Mouse (Mus musculus) liver, embryonic 12.5 days (tissue): Measurements from ENCODE around the gene A030003K21Rik. TPM values are rescaled to one million over a fixed set of nuclear protein-coding genes. Genes with fewer than 3 reads are reported as not detected.
"Not testable (repeated sequence)": the region's sequence is repeated elsewhere in the genome, so short reads cannot be mapped to it uniquely, and the experiment has no call there.

Experiments
- ATAC-seq: fragments of 200-750 bp; cut with Nextera tagmentation; 2 replicates; pipeline ENCODE4 v1.8.0; 2017; ENCODE audit warnings: moderate number of reproducible peaks, mild to moderate bottlenecking, moderate library complexity
- H3K27ac ChIP-seq: fragments of 300-500 bp; sonication (generic); 2 replicates; pipeline ENCODE4 v1.5.1; 2016; ENCODE audit warnings: mild to moderate bottlenecking
- H3K27me3 ChIP-seq: fragments of 300-500 bp; sonication (generic); replicated peaks from 2 replicates; pipeline ENCODE4 v1.6.1; 2016; ENCODE audit warnings: mild to moderate bottlenecking, moderate library complexity
- H3K36me3 ChIP-seq: fragments of 300-500 bp; sonication (generic); 2 replicates; pipeline ENCODE4 v1.6.1; 2016; ENCODE audit warnings: mild to moderate bottlenecking, moderate library complexity
- H3K4me1 ChIP-seq: fragments of 300-500 bp; sonication (generic); 2 replicates; pipeline ENCODE4 v1.6.1; 2016
- H3K4me2 ChIP-seq: fragments of 300-500 bp; sonication (generic); 2 replicates; pipeline ENCODE4 v1.6.1; 2016; ENCODE audit warnings: mild to moderate bottlenecking, moderate library complexity
- H3K4me3 ChIP-seq: fragments of 300-500 bp; sonication (generic); 2 replicates; pipeline ENCODE4 v1.5.1; 2016; ENCODE audit warnings: mild to moderate bottlenecking, moderate library complexity
- H3K9ac ChIP-seq: fragments of 300-500 bp; sonication (generic); 2 replicates; pipeline ENCODE4 v1.6.1; 2016; ENCODE audit warnings: mild to moderate bottlenecking, moderate library complexity
- H3K9me3 ChIP-seq: fragments of 300-500 bp; sonication (generic); replicated peaks from 2 replicates; pipeline ENCODE4 v1.6.1; 2016; ENCODE audit warnings: mild to moderate bottlenecking, moderate library complexity
- WGBS: fragments of 180-500 bp; shearing (Covaris S2); methylation state at CpG from one replicate; pipeline ENCODE4 v1.1.7; 2016; ENCODE audit not compliant: insufficient replicate concordance; 5-methylcytosine and 5-hydroxymethylcytosine counted together
- polyA plus RNA-seq: library from polyadenylated mRNA; unstranded; fragments of >200 nt; fragmentation: Nextera tagmentation; extraction: Ambion mirVana; gene quantifications from 2 replicates; pipeline ENCODE4 v1.2.1, GENCODE M21; 2016

The A030003K21Rik gene
- polyA plus RNA-seq, result not detected in 2 replicates

- H3K4me3 ChIP-seq, H3K9ac ChIP-seq, H3K4me1 ChIP-seq, H3K27me3 ChIP-seq, ATAC-seq, H3K36me3 ChIP-seq, H3K27ac ChIP-seq, H3K4me2 ChIP-seq: not testable (repeated sequence)
- WGBS, result no CpG with 5 or more reads among the region's 6 CpGs
- peaks cover 16% of the 10 kb centered on the region for H3K9me3 ChIP-seq
Measured at GRCm38 (mm10) chr1:82943295-82943694, at the start of gene A030003K21Rik. TSS of gene A030003K21Rik (minus strand) at chr1:82943388.

- Histone ChIP-seq H3K9ac (no peak overlapping the region), H3K36me3 (no peaks in the 10 kb centered on the region), H3K4me1 (no peaks in the 10 kb centered on the region), H3K4me2 (no peak overlapping the region), H3K27me3 (no peaks in the 10 kb centered on the region; the same call in 1 of the 2 replicates), H3K9me3 (no peaks in the 10 kb centered on the region), H3K4me3 (no peak overlapping the region), H3K27ac (no peak overlapping the region)
- 77% methylated on average over 6 of the region's 6 CpGs for WGBS
- ATAC-seq, result no peak
Measured at GRCm38 (mm10) chr1:82992093-82992492, 48.9 kb upstream of the A030003K21Rik start.

- H3K4me1 ChIP-seq, result no peaks in the 10 kb centered on the region
- no peaks in the 10 kb centered on the region for H3K36me3 ChIP-seq
- H3K9ac ChIP-seq, result no peak overlapping the region
- H3K9me3 ChIP-seq, result no peaks in the 10 kb centered on the region
- H3K27ac ChIP-seq, result no peak overlapping the region
- 65% methylated on average over 3 of the region's 3 CpGs for WGBS
- H3K4me2 ChIP-seq, result no peak overlapping the region
- no peak for ATAC-seq
- H3K27me3 ChIP-seq, result no peaks in the 10 kb centered on the region; the same call in 1 of the 2 replicates
- H3K4me3 ChIP-seq, result no peak overlapping the region
Measured at GRCm38 (mm10) chr1:82991596-82991995, 48.4 kb upstream of the A030003K21Rik start.

- no peak overlapping the region for H3K4me2 ChIP-seq
Measured at GRCm38 (mm10) chr1:82991062-82991461, 47.9 kb upstream of the A030003K21Rik start.

GRCm38 (mm10) chr1:82987530-82988198 lies 44.5 kb upstream of the A030003K21Rik start:
- H3K36me3 ChIP-seq, result no peaks in the 10 kb centered on the region
- H3K27ac ChIP-seq, result no peak overlapping the region
- ATAC-seq, result no peak
- WGBS, result 23% methylated on average over 4 of the region's 4 CpGs
- no peaks in the 10 kb centered on the region for H3K27me3 ChIP-seq
- H3K9ac ChIP-seq, result no peak overlapping the region
- no peak overlapping the region for H3K4me2 ChIP-seq
- H3K4me3 ChIP-seq, result no peak overlapping the region
- no peaks in the 10 kb centered on the region for H3K4me1 ChIP-seq
- peaks cover 8% of the 10 kb centered on the region; the same call in 1 of the 2 replicates for H3K9me3 ChIP-seq

More at GRCm38 (mm10) chr1:82991062-82991461, 47.9 kb upstream of the A030003K21Rik start:
- 60% methylated on average over 4 of the region's 4 CpGs for WGBS
- Histone ChIP-seq H3K4me3 (no peak overlapping the region), H3K27me3 (no peaks in the 10 kb centered on the region; the same call in 1 of the 2 replicates), H3K27ac (no peak overlapping the region), H3K9ac (no peak overlapping the region), H3K36me3 (no peaks in the 10 kb centered on the region), H3K9me3 (no peaks in the 10 kb centered on the region), H3K4me1 (no peaks in the 10 kb centered on the region)
- no peak for ATAC-seq

GRCm38 (mm10) chr1:82986738-82987137 lies 43.5 kb upstream of the A030003K21Rik start:
- H3K4me2 ChIP-seq, result no peak overlapping the region
- H3K36me3 ChIP-seq, result no peaks in the 10 kb centered on the region
- H3K27me3 ChIP-seq, result no peaks in the 10 kb centered on the region
- H3K9ac ChIP-seq, result no peak overlapping the region
- 77% methylated on average over 6 of the region's 6 CpGs for WGBS
- no peak overlapping the region for H3K27ac ChIP-seq
- ATAC-seq, result no peak
- H3K4me1 ChIP-seq, result no peaks in the 10 kb centered on the region
- peaks cover 8% of the 10 kb centered on the region; the same call in 1 of the 2 replicates for H3K9me3 ChIP-seq
- no peak overlapping the region for H3K4me3 ChIP-seq

- Histone ChIP-seq H3K36me3 (no peaks in the 10 kb centered on the region), H3K27ac (no peak overlapping the region), H3K4me1 (peaks cover 24% of the 10 kb centered on the region), H3K9ac (no peak overlapping the region), H3K4me3 (no peak overlapping the region), H3K27me3 (no peaks in the 10 kb centered on the region), H3K9me3 (no peaks in the 10 kb centered on the region), H3K4me2 (no peak overlapping the region)
- ATAC-seq, result no peak
Measured at GRCm38 (mm10) chr1:82977840-82978239, 34.7 kb upstream of the A030003K21Rik start.

GRCm38 (mm10) chr1:82975750-82976149 lies 32.6 kb upstream of the A030003K21Rik start:
- 32% methylated on average over 5 of the region's 5 CpGs for WGBS
- Histone ChIP-seq H3K9ac (no peak overlapping the region), H3K36me3 (no peaks in the 10 kb centered on the region), H3K27me3 (no peaks in the 10 kb centered on the region), H3K4me1 (peaks cover 29% of the 10 kb centered on the region), H3K27ac (no peak overlapping the region), H3K9me3 (no peaks in the 10 kb centered on the region), H3K4me3 (no peak overlapping the region), H3K4me2 (no peak overlapping the region)
- ATAC-seq, result no peak

GRCm38 (mm10) chr1:82974342-82974741 lies 31.2 kb upstream of the A030003K21Rik start:
- ATAC-seq, result peak; percentile 93

GRCm38 (mm10) chr1:82973901-82974300 lies 30.7 kb upstream of the A030003K21Rik start:
- Histone ChIP-seq H3K27me3 (no peaks in the 10 kb centered on the region), H3K9ac (no peak overlapping the region; the same call in 1 of the 2 replicates), H3K4me1 (peaks cover 29% of the 10 kb centered on the region), H3K9me3 (no peaks in the 10 kb centered on the region), H3K27ac (peak overlapping the region; percentile 39; the same call in 1 of the 2 replicates), H3K4me2 (peak overlapping the region; percentile 37; the same call in 1 of the 2 replicates), H3K36me3 (no peaks in the 10 kb centered on the region), H3K4me3 (no peak overlapping the region)
- 23% methylated on average over 6 of the region's 6 CpGs for WGBS
- ATAC-seq, result peak; percentile 19

More at GRCm38 (mm10) chr1:82974342-82974741, 31.2 kb upstream of the A030003K21Rik start:
- WGBS, result 17% methylated on average over 9 of the region's 9 CpGs
- no peaks in the 10 kb centered on the region for H3K9me3 ChIP-seq
- H3K27me3 ChIP-seq, result no peaks in the 10 kb centered on the region
- H3K4me2 ChIP-seq, result peak overlapping the region; percentile 37
- H3K9ac ChIP-seq, result no peak overlapping the region
- no peaks in the 10 kb centered on the region for H3K36me3 ChIP-seq
- peaks cover 29% of the 10 kb centered on the region for H3K4me1 ChIP-seq
- H3K27ac ChIP-seq, result peak overlapping the region; percentile 39; the same call in 1 of the 2 replicates
- H3K4me3 ChIP-seq, result no peak overlapping the region

GRCm38 (mm10) chr1:82973244-82973643 lies 30.1 kb upstream of the A030003K21Rik start:
- Histone ChIP-seq H3K9ac (no peak overlapping the region), H3K9me3 (no peaks in the 10 kb centered on the region), H3K27ac (no peak overlapping the region), H3K27me3 (no peaks in the 10 kb centered on the region), H3K4me2 (no peak overlapping the region), H3K4me1 (peaks cover 29% of the 10 kb centered on the region), H3K4me3 (no peak overlapping the region), H3K36me3 (no peaks in the 10 kb centered on the region)
- 59% methylated on average over 1 of the region's 1 CpGs for whole genome bisulfite sequencing
- ATAC-seq, result no peak

GRCm38 (mm10) chr1:82972046-82972445 lies 28.9 kb upstream of the A030003K21Rik start:
- WGBS, result 20% methylated on average over 4 of the region's 4 CpGs
- H3K4me3 ChIP-seq, result no peak overlapping the region
- peak; percentile 66 for ATAC-seq

More at GRCm38 (mm10) chr1:82972046-82972445, 28.9 kb upstream of the A030003K21Rik start:
- no peak overlapping the region for H3K9ac ChIP-seq
- H3K4me2 ChIP-seq, result no peak overlapping the region
- 0 out of 2 replicates have a peak overlapping the region, but pooled peaks have one; percentile 45 for H3K27ac ChIP-seq
- no peaks in the 10 kb centered on the region for H3K27me3 ChIP-seq
- H3K4me1 ChIP-seq, result peaks cover 29% of the 10 kb centered on the region
- H3K9me3 ChIP-seq, result no peaks in the 10 kb centered on the region
- H3K36me3 ChIP-seq, result no peaks in the 10 kb centered on the region
